Mouse (Mus musculus) cerebellum, adult (tissue): Measurements from ENCODE around the gene Tshz3.

ENCODE experiments used
- ATAC-seq: cut with Nextera tagmentation; 2 replicates; pipeline ENCODE4 v1.9.2; 2017; ENCODE audit warnings: mild to moderate bottlenecking, moderate library complexity, mixed read lengths; ENCODE audit not compliant: insufficient number of reproducible peaks, low FRiP score, low TSS enrichment

Tshz3 gene

GRCm38 (mm10) chr7:36776956-36777355 lies 79.0 kb downstream of the Tshz3 start:
- ATAC-seq, result no peak

DNA sequence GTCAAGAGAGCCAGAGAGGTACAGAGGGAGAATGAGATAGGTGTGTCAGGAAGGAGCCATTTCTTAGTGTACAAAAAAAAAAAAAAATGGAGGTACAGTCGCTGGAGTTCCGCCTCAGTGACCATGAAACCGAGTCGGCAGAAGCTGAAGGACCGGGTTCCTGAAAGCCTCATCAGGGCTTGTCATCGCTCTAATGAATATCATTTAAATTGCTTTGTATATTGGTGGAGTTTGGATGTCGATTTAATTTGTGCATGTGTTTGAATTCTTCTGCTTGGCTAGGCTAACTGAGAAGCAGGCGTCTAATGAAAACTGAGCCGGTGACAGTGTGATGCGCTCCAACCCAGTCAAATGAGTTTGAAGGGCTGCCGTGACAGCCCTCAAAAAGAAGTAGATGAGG lies 80.5 kb downstream of the Tshz3 start:
- ATAC-seq, result no peak

DNA sequence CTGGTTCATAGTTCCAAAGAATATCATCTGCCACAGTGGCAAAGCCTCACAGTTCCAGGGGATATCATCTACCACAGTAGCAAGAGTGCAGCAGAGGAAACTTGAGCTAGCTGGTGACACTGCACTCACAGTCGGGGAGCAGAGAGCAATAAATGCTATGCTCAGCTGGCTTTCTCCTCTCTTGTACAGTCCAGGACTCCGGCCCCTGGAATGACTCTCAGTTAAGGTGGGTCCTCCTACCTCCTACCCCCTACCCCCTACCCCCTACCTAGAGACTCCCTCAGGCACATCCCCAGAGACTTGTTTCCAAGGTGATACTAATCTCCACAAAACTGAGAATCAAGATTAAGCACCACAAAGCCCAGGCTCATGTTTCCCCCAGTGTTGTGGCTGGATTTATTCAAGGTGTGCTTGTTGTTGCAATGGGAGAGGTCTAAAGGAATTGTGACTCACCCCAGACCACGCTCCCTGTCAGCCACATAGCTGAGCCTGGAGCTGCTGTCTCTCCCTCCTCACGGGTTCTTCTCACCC lies 86.4 kb downstream of the Tshz3 start:
- ATAC-seq, result no peak

- no peak for ATAC-seq
These were observed 88.9 kb downstream of the Tshz3 start for GRCm38 (mm10) chr7:36786713-36787421.

- ATAC-seq, result no peak
These were observed 98.7 kb downstream of the Tshz3 start for GRCm38 (mm10) chr7:36796392-36797187.
